Mouse (Mus musculus) spleen, adult 2 months (tissue): ENCODE results near the gene Naxd.

Experiments used
- CTCF ChIP-seq: fragments of 200-500 bp; IDR thresholded peaks from 2 replicates; pipeline ENCODE4 v1.5.1; 2011; ENCODE audit warnings: mild to moderate bottlenecking, inconsistent platforms; ENCODE audit not compliant: insufficient read depth, insufficient read length, insufficient replicate concordance; ENCODE audit errors: extremely low read depth
- POLR2A ChIP-seq: fragments of 200-500 bp; IDR thresholded peaks from 2 replicates; pipeline ENCODE4 v1.6.1; 2011; ENCODE audit warnings: low read depth, low read length, inconsistent platforms

DNA sequence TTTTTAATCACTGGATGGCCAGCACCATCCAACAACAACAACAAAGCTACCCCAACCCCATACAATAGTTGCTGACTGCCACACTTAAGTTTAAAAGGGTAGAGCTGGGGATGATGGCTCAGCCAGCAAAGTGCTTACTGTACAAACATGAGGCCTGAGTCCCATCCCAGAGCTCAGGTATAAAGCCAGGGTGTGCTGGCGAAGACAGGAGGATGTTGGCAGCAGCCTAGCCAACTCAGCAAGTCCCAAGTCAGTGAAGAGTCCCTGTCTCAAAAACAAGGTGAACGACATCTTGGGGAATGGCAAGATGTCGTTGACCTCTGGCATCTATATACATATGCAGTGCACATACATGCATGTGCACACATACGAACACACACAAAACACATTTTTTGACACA lies 34.7 kb upstream of the Naxd start:
- TF ChIP-seq CTCF: no peak
- no peak for TF ChIP-seq POLR2A
